Mouse (Mus musculus) kidney, adult 2 months (tissue): ENCODE measurements at regions not wholly inside any gene's neighbourhood (a gene's known extent, or its start where the extent isn't known, plus 50 kb on each side); places are given as distances from the start of the nearest gene placed in this dataset.

Source experiments
- DNase-seq: peaks from one replicate; pipeline ENCODE4 v3.0.0; 2021
- H3K27ac ChIP-seq: fragments of 200-500 bp; 2 replicates; pipeline ENCODE4 v1.5.1; 2012; ENCODE audit warnings: low read depth, low read length, control low read depth, inconsistent platforms; ENCODE audit not compliant: insufficient read depth
- H3K27me3 ChIP-seq: fragments of 200-500 bp; replicated peaks from 2 replicates; pipeline ENCODE4 v1.6.1; 2012; ENCODE audit warnings: mild to moderate bottlenecking, moderate library complexity, low read length, inconsistent platforms; ENCODE audit not compliant: control insufficient read depth, insufficient read depth
- H3K36me3 ChIP-seq: fragments of 200-500 bp; 2 replicates; pipeline ENCODE4 v1.6.1; 2012; ENCODE audit warnings: mild to moderate bottlenecking, moderate library complexity, low read length, inconsistent platforms; ENCODE audit not compliant: control insufficient read depth, insufficient read depth
- H3K4me1 ChIP-seq: fragments of 200-500 bp; 2 replicates; pipeline ENCODE4 v1.6.1; 2011; ENCODE audit warnings: low read length; ENCODE audit not compliant: control insufficient read depth, insufficient read depth
- H3K4me3 ChIP-seq: fragments of 200-500 bp; 2 replicates; pipeline ENCODE4 v1.5.1; 2011; ENCODE audit warnings: mild to moderate bottlenecking, low read depth, low read length, control low read depth; ENCODE audit not compliant: insufficient read depth
- CTCF ChIP-seq: fragments of 200-500 bp; conservative IDR thresholded peaks from 2 replicates; pipeline ENCODE4 v1.5.1; 2011; ENCODE audit warnings: low read depth, mild to moderate bottlenecking, control low read depth, low read length, moderate library complexity, mixed read lengths; ENCODE audit not compliant: insufficient read depth, insufficient read length
- POLR2A ChIP-seq: fragments of 200-500 bp; IDR thresholded peaks from one replicate; pipeline ENCODE4 v1.6.1; 2011; ENCODE audit warnings: low read depth, low read length, control low read depth
- WGBS: fragments of 180-500 bp; shearing (Covaris S2); methylation state at CpG from one replicate; pipeline ENCODE4 v1.1.7; 2018; 5-methylcytosine and 5-hydroxymethylcytosine counted together

DNA sequence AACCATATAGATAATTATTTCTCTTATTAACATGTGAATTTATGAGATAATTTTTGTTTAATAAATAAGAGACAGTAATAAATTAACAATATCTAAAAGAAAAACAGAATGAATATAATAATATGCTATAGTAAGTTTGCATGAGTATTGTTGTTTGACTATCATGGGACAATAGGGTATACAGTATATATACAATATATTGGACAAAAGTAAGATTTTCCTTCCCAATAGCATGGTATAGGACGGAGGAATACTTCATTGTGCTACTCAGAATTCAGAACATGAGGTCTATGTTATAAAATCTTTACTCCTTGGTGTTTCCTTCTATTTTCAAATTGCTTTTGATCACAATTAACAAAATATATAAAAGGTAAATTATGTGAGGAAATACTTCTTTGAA, 771.0 kb upstream of the Pcdh20 start:
- no peaks in the 10 kb centered on the region for H3K36me3 ChIP-seq
- no peaks in the 10 kb centered on the region for H3K27me3 ChIP-seq
- H3K4me1 ChIP-seq, result no peaks in the 10 kb centered on the region
- no peak for TF ChIP-seq POLR2A
- no peak for TF ChIP-seq CTCF
- no peak overlapping the region for H3K27ac ChIP-seq
- no peak for DNase-seq
- H3K4me3 ChIP-seq, result no peak overlapping the region
- WGBS, result 75% methylated on average over 1 of the region's 1 CpGs

DNA sequence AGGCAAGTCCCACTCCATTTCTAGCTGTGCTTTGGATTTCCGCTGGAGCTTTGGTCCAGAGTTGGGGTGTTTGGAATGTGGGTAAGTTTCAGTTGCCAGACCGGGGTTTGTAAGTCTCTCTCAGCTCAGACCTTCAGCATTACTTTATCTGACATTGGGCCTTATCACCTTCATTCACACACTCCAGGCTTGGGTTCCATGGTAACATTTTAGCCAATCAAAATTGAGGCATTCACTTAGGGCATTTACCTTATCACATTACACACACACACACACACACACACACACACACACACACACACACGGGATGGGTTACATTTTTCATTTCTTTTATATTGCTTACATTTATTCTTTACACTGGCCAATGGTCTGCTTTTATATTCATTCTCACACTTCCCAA, 765.3 kb upstream of the Pcdh20 start:
- WGBS, result 81% methylated on average over 3 of the region's 3 CpGs
- no peak for TF ChIP-seq POLR2A
- no peak for TF ChIP-seq CTCF
- no peaks in the 10 kb centered on the region for H3K27me3 ChIP-seq
- no peak for DNase-seq
- H3K4me3 ChIP-seq, result no peak overlapping the region
- H3K27ac ChIP-seq, result no peak overlapping the region
- H3K4me1 ChIP-seq, result no peaks in the 10 kb centered on the region
- no peaks in the 10 kb centered on the region for H3K36me3 ChIP-seq

DNA sequence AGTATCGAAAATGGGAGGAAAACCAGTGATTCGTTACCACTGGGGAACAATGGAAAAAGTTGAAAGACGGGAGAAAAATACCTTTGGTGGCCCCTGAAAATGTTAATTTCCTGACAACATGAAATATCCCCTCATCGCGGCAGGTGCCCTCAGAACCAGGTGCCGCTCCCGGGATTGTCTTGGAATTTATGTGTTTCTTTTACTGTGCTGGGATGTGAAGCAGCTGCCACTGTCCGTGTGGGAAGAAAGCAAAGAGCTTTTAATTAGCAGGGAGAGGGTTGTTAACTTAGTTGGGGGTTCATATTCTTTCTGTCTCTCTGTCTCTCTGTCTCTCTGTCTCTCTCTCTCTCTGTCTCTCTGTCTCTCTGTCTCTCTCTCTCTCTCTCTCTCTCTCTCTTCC, 759.3 kb upstream of the Pcdh20 start:
- Histone ChIP-seq H3K4me3 (no peak overlapping the region), H3K27me3 (no peaks in the 10 kb centered on the region), H3K4me1 (no peaks in the 10 kb centered on the region), H3K27ac (no peak overlapping the region), H3K36me3 (no peaks in the 10 kb centered on the region)
- TF ChIP-seq POLR2A (no peak), CTCF (no peak)
- DNase-seq, result no peak
- WGBS, result 26% methylated on average over 8 of the region's 8 CpGs

DNA sequence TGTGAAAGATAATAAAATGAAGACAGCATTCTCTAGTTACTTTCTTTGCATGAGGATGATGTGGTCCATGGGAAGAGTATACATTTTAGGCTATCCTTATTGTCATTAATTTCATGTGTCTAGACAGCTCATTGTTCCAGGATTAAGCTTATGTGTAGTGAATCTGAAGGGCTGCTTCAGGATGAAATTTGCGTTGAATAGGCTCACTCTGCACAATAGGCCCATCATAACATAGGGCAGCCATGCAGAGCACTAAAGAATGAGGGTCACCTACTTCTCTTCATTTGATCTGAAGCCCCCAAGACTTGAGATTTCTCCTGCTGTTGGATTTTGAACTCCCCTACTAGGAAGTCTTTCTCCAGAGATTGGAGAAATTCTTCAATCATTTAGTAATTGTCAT, 746.2 kb upstream of the Pcdh20 start:
- H3K4me3 ChIP-seq, result no peak overlapping the region
- 75% methylated on average over 1 of the region's 1 CpGs for WGBS
- TF ChIP-seq CTCF (no peak), POLR2A (no peak)
- H3K36me3 ChIP-seq, result no peaks in the 10 kb centered on the region
- no peak for DNase-seq
- no peak overlapping the region for H3K27ac ChIP-seq
- no peaks in the 10 kb centered on the region for H3K27me3 ChIP-seq
- H3K4me1 ChIP-seq, result no peaks in the 10 kb centered on the region

DNA sequence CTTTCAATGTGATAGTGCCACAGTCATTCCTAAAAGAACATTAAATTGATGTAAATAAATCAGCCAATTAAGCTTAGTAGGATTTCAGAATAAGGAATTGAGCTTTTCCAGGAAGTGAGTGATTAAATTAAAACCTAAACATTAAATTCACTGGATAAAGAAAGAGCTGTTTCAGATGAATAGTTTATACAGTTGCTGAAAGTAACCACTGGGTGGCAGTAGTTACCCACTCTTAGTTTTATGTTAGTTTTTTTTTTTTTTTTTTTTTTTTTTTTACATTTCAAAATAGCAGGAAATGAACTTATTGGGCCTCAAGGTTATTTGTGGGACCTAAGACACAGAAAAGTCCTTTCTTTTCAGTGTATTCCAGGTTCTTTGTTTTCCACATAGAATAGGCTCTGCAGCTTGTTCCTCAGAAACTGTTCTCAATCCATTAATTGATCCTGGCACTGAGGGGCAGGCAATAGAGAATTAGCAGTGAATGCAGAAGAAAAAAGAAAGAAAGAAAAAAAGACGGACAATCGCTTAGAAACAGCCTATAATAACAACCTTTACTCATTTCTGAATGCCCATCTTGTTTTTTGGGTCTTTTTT, 710.3 kb upstream of the Pcdh20 start:
- Histone ChIP-seq H3K27ac (no peak overlapping the region), H3K4me1 (no peaks in the 10 kb centered on the region), H3K36me3 (no peaks in the 10 kb centered on the region), H3K27me3 (no peaks in the 10 kb centered on the region), H3K4me3 (no peak overlapping the region)
- no peak for DNase-seq
- no peak; the same call in 1 of the 2 replicates for TF ChIP-seq CTCF
- no peak for TF ChIP-seq POLR2A
- 45% methylated on average over 2 of the region's 2 CpGs for WGBS

DNA sequence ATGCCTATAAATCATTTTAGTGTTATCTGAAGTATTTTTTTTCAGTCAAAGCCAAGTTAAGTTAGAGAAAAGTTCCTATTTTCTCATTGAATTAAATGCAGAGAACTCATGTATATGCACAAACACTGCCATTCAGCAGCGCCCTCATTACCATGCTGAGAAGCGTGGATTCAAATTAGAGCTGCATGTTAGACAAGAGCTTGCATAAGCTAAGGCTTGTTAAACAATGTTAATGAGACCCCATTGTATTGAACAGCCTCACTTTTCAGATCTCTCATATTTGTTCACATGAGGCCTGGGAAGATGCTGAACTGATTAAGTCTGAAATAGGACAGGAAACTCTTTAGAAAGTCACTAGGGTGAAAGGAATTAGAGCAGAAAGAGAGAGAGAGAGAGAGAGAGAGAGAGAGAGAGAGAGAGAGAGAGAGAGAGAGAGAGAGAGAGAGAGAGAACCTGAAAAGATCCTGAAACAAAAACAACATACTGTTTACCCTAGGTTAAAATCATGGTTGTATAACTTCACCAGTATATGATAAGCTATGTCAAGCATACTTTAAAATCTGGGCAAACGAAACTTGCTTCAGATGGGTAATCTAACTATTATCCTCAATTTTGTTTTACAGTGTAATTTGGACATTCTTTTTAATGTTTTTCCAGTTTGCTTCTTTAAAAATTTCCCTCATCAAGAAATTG, 671.9 kb upstream of the Pcdh20 start:
- 75% methylated on average over 3 of the region's 3 CpGs for WGBS
- Histone ChIP-seq H3K27ac (no peak overlapping the region), H3K36me3 (no peaks in the 10 kb centered on the region), H3K27me3 (no peaks in the 10 kb centered on the region), H3K4me3 (no peak overlapping the region), H3K4me1 (no peaks in the 10 kb centered on the region)
- TF ChIP-seq POLR2A (no peak), CTCF (no peak)
- DNase-seq, result no peak

DNA sequence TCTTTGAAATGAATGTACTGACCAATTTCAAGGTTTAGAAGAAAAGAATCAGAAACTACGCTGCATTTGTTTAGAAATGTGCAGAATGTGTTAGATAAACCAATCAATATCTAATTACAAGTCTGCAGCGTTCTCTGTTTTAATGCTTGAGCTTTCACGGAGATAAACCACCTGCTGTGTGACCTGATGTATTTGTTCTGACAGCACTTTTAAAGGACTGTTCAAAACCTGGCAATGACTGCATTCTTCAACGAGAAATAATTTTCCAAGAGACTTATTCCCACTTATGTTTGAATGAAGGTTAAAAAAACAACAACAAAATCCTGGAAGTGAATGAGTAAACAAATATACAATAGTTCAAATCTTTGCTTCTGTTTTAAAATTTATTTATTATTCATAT, 628.1 kb upstream of the Pcdh20 start:
- Histone ChIP-seq H3K36me3 (no peaks in the 10 kb centered on the region), H3K27ac (no peak overlapping the region), H3K4me3 (no peak overlapping the region), H3K27me3 (no peaks in the 10 kb centered on the region), H3K4me1 (no peaks in the 10 kb centered on the region)
- TF ChIP-seq CTCF (no peak), POLR2A (no peak)
- 32% methylated on average over 4 of the region's 4 CpGs for WGBS
- no peak for DNase-seq
